Mouse (Mus musculus) limb, embryonic 10.5 days (tissue): ENCODE measurements around the gene Chd6. TPM values are rescaled to one million over a fixed set of nuclear protein-coding genes. Genes with fewer than 3 reads are reported as not detected.

Source experiments
- DNase-seq: peaks from one replicate; pipeline ENCODE4 v3.0.0-alpha.2; 2017; ENCODE audit warnings: low spot score
- H3K27ac ChIP-seq: fragments of 300-500 bp; sonication (generic); 2 replicates; pipeline ENCODE4 v1.5.1; 2016; ENCODE audit warnings: mild to moderate bottlenecking
- H3K27me3 ChIP-seq: fragments of 300-500 bp; sonication (generic); 2 replicates; pipeline ENCODE4 v1.6.1; 2016; ENCODE audit warnings: low read depth, mild to moderate bottlenecking; ENCODE audit not compliant: poor library complexity, severe bottlenecking
- H3K36me3 ChIP-seq: fragments of 300-500 bp; sonication (generic); 2 replicates; pipeline ENCODE4 v1.6.1; 2016; ENCODE audit warnings: mild to moderate bottlenecking, moderate library complexity
- H3K4me1 ChIP-seq: fragments of 300-500 bp; sonication (generic); 2 replicates; pipeline ENCODE4 v1.6.1; 2016
- H3K4me3 ChIP-seq: fragments of 300-500 bp; sonication (generic); 2 replicates; pipeline ENCODE4 v1.5.1; 2016; ENCODE audit warnings: mild to moderate bottlenecking, moderate library complexity
- H3K9me3 ChIP-seq: fragments of 300-500 bp; sonication (generic); replicated peaks from 2 replicates; pipeline ENCODE4 v1.6.1; 2016; ENCODE audit warnings: mild to moderate bottlenecking
- WGBS: fragments of 180-500 bp; shearing (Covaris S2); methylation state at CpG from one replicate; pipeline ENCODE4 v1.1.7; 2016; 5-methylcytosine and 5-hydroxymethylcytosine counted together
- polyA plus RNA-seq: library from polyadenylated mRNA; unstranded; fragments of >200 nt; fragmentation: Nextera tagmentation; extraction: Ambion mirVana; gene quantifications from 2 replicates; pipeline ENCODE4 v1.2.1, GENCODE M21; 2016

Gene Chd6
- polyA plus RNA-seq, 1 experiment from 2014 or later = 34.6 TPM

DNA sequence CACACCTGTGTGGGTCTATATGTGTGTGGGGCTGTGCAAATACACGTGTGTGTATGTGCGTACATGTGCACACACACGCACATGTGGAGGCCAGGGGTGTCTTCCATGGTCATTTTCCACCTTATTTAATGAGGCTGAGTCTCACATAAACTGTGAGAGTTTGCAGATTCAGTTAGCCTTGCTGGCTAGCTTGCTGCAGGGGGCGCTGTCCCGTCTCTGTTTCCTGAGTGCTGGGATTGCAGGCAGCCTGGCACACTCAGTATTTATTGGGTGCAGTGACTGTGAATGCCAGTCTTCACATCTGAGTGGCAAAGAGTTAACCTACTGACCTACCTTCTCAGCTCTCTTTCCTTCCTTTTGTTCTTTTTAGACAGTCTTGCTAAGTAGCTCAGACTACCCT, 175.0 kb downstream of the Chd6 start:
- Histone ChIP-seq H3K27ac (no peak overlapping the region), H3K4me3 (no peak overlapping the region), H3K36me3 (no peaks in the 10 kb centered on the region), H3K27me3 (no peaks in the 10 kb centered on the region), H3K9me3 (no peaks in the 10 kb centered on the region), H3K4me1 (peaks cover 26% of the 10 kb centered on the region)
- 59% methylated on average over 5 of the region's 5 CpGs for WGBS
- no peak for DNase-seq

DNA sequence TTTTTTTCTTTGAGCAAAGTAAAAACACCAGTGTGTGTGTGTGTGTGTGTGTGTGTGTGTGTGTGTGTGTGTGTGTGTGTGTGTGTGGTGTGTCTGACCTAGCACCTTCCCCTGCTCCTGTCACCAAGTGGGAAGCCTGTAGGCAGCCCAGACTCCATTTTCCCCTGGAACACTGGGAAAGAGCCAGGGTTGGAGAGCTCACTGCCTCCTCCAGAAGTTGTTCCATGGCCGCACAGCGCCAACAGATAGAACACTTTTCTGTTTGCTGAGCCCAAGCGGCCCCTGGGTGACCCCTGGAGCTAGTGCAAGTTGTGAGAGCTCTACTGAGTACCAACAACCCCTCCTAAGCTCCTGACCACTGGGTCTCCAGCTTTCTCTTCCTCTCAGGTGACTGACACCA, 175.9 kb downstream of the Chd6 start:
- H3K27ac ChIP-seq = peak overlapping the region; percentile 70
- peaks cover 26% of the 10 kb centered on the region for H3K4me1 ChIP-seq
- 86% methylated on average over 3 of the region's 3 CpGs for WGBS
- no peak for DNase-seq
- H3K9me3 ChIP-seq = no peaks in the 10 kb centered on the region
- no peaks in the 10 kb centered on the region for H3K27me3 ChIP-seq
- H3K4me3 ChIP-seq = no peak overlapping the region
- H3K36me3 ChIP-seq = no peaks in the 10 kb centered on the region

DNA sequence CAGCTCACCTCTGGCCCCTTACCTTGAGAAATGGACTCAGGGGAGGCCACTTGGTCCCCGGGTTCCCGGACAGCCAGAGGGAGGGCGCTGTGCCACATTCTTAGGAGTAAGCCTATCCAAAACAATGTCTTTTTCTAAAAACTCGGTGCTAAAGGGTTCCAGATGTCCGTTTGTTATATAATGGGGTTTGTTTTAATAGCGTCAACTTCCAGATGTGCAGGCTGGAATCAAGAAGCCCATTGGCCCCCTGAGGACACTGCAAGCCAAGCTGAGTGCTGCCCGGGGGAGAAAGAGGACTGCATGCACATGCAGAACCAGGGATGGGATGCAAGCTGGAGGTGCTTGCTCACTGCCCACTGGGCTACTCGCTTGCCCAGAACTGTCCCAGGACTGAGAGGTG, 176.6 kb downstream of the Chd6 start:
- Histone ChIP-seq H3K9me3 (no peaks in the 10 kb centered on the region), H3K4me3 (no peak overlapping the region), H3K4me1 (peaks cover 26% of the 10 kb centered on the region), H3K27me3 (no peaks in the 10 kb centered on the region), H3K36me3 (no peaks in the 10 kb centered on the region), H3K27ac (peak overlapping the region; percentile 70)
- WGBS = 50% methylated on average over 8 of the region's 8 CpGs
- DNase-seq = peak; percentile 48

DNA sequence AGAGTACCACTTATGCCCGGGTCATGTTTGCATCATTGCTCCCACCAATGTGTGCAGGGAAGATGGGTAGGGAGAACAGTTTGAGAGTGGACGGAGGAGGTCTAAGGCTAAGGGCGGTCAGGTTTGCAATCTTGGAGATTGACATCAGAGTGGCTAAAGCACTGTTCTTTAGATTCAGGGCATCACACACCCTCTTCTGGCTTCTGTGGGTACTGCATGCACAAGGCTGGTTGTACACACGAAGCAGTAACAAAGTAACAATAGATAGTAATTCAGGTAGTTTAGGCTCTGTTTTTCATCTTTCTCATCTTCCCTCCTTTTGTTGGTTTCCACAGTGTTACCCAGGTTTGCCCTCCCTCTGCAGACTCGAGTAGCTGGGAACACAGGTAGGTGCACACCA, 177.5 kb downstream of the Chd6 start:
- H3K27ac ChIP-seq = peak overlapping the region; percentile 70; the same call in 1 of the 2 replicates
- H3K4me1 ChIP-seq = peaks cover 26% of the 10 kb centered on the region
- H3K27me3 ChIP-seq = no peaks in the 10 kb centered on the region
- H3K4me3 ChIP-seq = no peak overlapping the region
- WGBS = 97% methylated on average over 5 of the region's 5 CpGs
- H3K36me3 ChIP-seq = no peaks in the 10 kb centered on the region
- DNase-seq = no peak
- no peaks in the 10 kb centered on the region for H3K9me3 ChIP-seq

DNA sequence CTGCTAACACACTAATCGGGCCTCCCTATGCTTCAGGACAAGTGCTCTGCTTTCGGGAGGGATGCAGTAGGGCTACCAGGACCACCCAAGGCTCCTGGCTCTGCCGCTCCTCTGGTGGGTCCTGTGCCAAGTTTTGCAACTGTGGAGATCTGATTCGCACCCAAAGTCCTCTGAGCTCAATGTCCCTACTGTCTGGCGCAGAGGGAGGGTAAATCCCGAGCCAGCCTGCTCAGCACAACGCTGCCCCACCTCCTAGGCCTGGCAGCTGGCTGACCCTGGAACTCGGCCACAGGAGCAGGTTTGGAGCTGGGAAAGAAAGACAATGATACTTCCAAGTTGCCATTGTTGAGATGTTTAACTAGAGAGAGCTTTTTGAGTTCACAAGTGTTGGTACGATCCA, 183.7 kb downstream of the Chd6 start:
- DNase-seq = no peak
- Histone ChIP-seq H3K27me3 (no peaks in the 10 kb centered on the region), H3K9me3 (no peaks in the 10 kb centered on the region), H3K4me1 (peaks cover 22% of the 10 kb centered on the region), H3K36me3 (no peaks in the 10 kb centered on the region), H3K27ac (no peak overlapping the region), H3K4me3 (no peak overlapping the region)
- 84% methylated on average over 9 of the region's 9 CpGs for WGBS

DNA sequence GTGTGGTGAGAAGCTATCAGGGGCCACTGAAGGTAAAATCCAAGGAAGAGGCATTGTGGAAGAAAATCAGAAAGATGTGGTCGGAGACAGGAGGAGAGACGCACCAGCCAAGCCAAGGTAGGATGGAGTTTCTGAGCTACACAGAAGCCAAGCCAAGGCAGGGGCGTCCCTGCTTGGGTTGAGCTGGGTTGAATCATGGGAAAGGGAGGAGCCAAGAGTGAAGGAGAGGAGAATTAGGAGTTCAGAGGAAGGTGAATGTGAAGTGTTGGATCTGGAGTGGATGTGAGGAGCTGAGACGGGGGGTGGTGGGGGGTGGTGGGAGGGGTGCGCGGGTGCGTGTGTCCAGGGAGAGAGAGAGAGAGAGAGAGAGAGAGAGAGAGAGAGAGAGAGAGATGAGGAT, 187.6 kb downstream of the Chd6 start:
- Histone ChIP-seq H3K27ac (peak overlapping the region; percentile 25; the same call in 1 of the 2 replicates), H3K4me3 (no peak overlapping the region), H3K27me3 (peaks cover 1% of the 10 kb centered on the region; the same call in 1 of the 2 replicates), H3K4me1 (peaks cover 28% of the 10 kb centered on the region), H3K36me3 (no peaks in the 10 kb centered on the region), H3K9me3 (no peaks in the 10 kb centered on the region)
- WGBS = 50% methylated on average over 7 of the region's 7 CpGs
- no peak for DNase-seq

DNA sequence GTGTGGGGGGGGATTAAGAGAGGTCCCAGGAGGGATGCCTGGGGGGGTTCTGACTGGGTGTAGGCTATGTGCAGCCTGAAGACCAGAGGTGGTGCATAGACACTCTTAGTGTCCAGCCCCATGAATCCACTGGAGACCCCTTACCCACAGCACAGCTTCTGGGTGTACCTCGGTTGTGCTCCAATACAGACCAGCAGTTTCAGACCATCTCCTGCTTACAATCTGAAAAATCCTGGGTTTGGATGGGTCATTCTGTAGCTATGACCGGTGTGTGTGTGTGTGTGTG, 190.0 kb downstream of the Chd6 start:
- H3K27ac ChIP-seq = 0 out of 2 replicates have a peak overlapping the region, but pooled peaks have one; percentile 42
- peaks cover 44% of the 10 kb centered on the region for H3K4me1 ChIP-seq
- WGBS = 82% methylated on average over 2 of the region's 2 CpGs

DNA sequence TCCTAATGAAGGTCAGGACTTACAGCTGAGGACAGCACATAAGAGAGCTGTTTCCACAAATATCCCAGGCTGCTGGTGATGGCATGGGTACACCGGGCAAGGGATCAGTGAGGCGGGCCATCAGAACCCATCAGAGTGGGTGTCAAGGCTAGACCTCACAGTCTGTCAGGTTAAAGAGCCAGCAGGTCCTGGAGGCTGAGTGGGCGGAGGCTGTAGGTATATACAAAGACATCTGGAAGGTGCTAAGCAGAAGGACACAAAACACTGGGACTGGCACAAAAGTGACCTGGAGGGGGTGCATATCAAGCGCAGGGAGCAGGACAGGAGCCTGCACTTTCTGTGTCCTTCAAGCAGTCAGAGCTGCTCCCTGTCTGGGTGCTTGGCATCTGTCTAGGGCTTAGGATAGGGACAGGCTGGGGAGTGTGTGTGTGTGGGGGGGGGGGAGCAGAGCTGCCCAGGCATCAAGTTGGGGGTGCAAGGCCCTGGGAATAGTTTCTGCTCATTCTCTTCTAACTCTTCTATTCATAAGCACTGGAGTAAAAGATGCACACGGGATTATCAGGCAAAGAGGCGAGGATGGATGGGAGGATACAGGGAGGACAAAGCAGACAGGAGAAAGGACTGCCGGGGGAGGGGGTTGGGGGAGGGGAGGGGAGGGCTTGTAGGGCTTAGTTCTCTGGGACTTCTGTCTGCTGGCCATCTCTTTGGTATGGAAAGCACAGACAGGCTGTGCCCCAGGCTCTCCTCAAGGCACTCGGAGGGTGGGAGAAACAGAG, 190.5 kb downstream of the Chd6 start:
- no peaks in the 10 kb centered on the region for H3K36me3 ChIP-seq
- no peak overlapping the region for H3K4me3 ChIP-seq
- peaks cover 24% of the 10 kb centered on the region for H3K27me3 ChIP-seq
- H3K4me1 ChIP-seq = peaks cover 44% of the 10 kb centered on the region
- 70% methylated on average over 8 of the region's 8 CpGs for WGBS
- 0 out of 2 replicates have a peak overlapping the region, but pooled peaks have one; percentile 42 for H3K27ac ChIP-seq
- no peak for DNase-seq
- H3K9me3 ChIP-seq = no peaks in the 10 kb centered on the region

More for the DNA sequence above, 190.0 kb downstream of the Chd6 start:
- H3K27me3 ChIP-seq = peaks cover 19% of the 10 kb centered on the region; the same call in 1 of the 2 replicates
- H3K9me3 ChIP-seq = no peaks in the 10 kb centered on the region
- no peak for DNase-seq
- H3K4me3 ChIP-seq = no peak overlapping the region
- no peaks in the 10 kb centered on the region for H3K36me3 ChIP-seq

DNA sequence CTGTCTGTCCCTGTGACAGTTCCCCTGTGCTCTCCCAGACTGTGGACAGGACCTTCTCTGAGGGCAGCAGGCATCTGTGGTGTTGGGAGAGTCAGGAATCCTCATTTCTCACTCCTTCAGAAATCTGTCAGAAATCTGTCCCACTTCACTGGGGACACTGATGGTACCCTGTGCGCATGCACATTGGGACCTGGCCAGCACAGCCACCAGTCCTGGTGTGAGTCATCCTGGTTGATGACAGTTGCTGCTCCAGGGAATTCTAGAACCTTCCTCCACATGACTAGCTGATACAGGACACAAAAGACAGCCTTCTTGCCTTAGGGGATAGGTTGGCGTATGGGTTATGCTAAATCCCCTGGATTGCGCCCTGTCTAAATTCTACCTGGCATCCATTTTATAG, 191.6 kb downstream of the Chd6 start:
- Histone ChIP-seq H3K4me1 (peaks cover 54% of the 10 kb centered on the region), H3K27ac (no peak overlapping the region), H3K27me3 (peaks cover 34% of the 10 kb centered on the region), H3K36me3 (no peaks in the 10 kb centered on the region), H3K4me3 (no peak overlapping the region), H3K9me3 (no peaks in the 10 kb centered on the region)
- 97% methylated on average over 3 of the region's 3 CpGs for WGBS
- no peak for DNase-seq

DNA sequence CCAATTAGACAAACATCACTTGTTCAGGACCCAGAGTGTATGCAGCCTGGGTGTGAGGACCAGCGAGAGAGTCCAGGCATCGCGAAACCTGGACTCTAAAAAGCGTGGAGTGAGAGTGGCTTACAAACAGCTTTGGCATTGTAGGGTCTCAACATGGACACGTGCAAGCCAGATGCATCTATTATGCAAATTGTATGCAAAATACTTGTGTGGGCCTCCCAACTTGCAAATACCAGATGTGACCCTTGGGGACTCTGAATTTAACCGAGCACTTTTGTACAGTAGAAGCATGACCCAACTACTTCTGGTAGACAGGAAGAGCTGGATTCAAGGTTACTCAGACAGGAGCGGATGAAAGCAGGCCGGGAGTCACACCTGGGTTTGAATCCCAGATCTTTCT, 192.2 kb downstream of the Chd6 start:
- 86% methylated on average over 8 of the region's 8 CpGs for WGBS

DNA sequence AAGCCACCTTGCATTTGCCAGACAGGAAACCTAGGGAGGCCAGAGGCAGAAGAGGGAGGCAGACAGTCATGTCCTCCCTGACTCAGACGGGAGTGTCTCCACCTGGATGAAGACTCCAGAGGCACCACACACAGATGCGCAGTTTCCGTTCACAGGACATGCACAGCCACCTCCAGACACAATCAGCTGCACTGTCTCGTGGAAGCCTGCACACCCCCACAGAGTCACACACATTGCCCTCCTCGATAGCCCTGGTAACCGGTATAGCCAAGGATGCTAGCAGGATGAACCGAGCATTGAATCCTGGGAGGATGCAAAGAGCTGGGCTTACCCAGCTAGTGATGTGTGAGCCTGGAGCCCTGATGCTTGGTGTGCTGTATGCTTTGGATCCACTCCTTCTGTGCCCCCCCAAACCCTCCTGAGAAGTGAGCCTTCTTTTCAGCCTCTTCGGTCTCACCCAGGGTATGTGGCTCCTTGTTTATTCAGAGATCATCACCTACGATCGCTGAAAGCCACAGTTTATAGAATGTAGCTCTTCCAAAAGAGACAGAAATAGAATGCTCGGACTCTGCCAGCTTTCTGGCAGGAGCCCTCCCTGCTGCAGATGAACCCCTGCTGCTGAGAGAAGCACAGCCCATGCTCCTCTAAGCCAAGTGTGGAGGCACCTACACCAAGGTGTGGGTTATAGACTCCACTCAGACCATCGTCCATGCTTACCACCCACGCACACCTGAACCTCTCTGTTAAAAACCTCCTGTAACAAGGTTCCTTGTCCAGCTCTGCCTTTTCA, 192.9 kb downstream of the Chd6 start:
- Histone ChIP-seq H3K4me3 (no peak overlapping the region), H3K27ac (peak overlapping the region; percentile 26; the same call in 1 of the 2 replicates), H3K27me3 (peaks cover 47% of the 10 kb centered on the region), H3K36me3 (no peaks in the 10 kb centered on the region), H3K4me1 (peaks cover 58% of the 10 kb centered on the region), H3K9me3 (no peaks in the 10 kb centered on the region)
- 85% methylated on average over 13 of the region's 13 CpGs for WGBS
- DNase-seq = no peak

More for the DNA sequence above, 192.2 kb downstream of the Chd6 start:
- Histone ChIP-seq H3K27ac (no peak overlapping the region), H3K4me3 (no peak overlapping the region), H3K27me3 (peaks cover 40% of the 10 kb centered on the region), H3K9me3 (no peaks in the 10 kb centered on the region), H3K36me3 (no peaks in the 10 kb centered on the region), H3K4me1 (peaks cover 58% of the 10 kb centered on the region)
- DNase-seq = no peak

DNA sequence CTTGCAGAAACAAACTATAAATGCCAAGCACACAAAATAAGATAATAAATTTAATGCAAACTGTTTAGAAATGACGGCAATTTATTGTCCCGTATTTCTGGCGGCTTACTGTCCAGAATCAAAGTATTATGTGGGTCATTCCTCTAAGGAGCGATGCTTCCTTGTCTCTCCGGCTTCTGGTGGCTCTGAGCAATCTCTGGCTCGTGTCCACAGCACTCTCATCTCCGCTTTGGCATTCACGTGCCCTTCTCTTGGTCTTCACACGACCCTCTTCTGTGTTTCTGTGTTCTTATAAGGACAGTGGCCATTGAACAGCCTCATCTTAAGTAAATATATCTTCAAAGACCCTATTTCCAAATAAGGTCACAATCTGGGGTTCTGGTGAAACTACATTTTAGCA, 194.2 kb downstream of the Chd6 start:
- Histone ChIP-seq H3K4me1 (peaks cover 44% of the 10 kb centered on the region), H3K27me3 (peaks cover 61% of the 10 kb centered on the region), H3K4me3 (no peak overlapping the region), H3K9me3 (no peaks in the 10 kb centered on the region), H3K27ac (no peak overlapping the region), H3K36me3 (no peaks in the 10 kb centered on the region; the same call in 1 of the 2 replicates)
- 86% methylated on average over 9 of the region's 9 CpGs for WGBS
- DNase-seq = no peak

DNA sequence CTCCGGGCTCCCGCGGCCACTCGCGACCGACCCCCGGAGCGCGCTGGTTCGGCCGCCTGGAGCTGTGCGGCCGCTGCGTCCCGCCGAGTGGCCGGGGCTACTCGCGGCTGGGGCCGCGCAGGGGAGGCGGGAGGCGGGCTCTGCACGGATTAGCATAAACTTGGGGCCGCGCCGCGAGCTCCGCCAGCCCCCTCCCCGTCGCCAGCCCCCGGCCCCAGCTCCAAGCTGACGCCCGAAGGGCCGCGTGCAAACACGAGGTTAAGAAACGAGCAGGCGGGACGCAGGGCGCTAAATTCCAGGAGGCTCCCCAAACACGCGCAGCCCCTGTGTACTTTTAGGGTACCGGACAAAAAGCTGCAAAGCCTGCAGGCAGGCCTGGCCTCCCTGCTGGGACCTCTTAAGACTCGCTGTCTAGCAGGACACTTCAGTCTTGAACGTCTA, 196.6 kb downstream of the Chd6 start, which contains the start of gene Emilin3:
Emilin3 (minus strand) TSS at position 98 of the 441 bp plus-strand sequence.
- no peaks in the 10 kb centered on the region for H3K9me3 ChIP-seq
- DNase-seq = peak; percentile 80
- H3K4me1 ChIP-seq = peaks cover 46% of the 10 kb centered on the region
- peaks cover 5% of the 10 kb centered on the region; the same call in 1 of the 2 replicates for H3K36me3 ChIP-seq
- H3K27ac ChIP-seq = peak within 1 kb of the TSS; percentile 88
- H3K27me3 ChIP-seq = peaks cover 85% of the 10 kb centered on the region
- WGBS = under 1% methylated on average over 46 of the region's 46 CpGs
- peak within 1 kb of the TSS; percentile 68 for H3K4me3 ChIP-seq
